Comparison of ENCODE assay signal across 35 mouse cellular contexts in genomic region chr17:54243650-54244300, GRCm38 (mm10). TPM values are rescaled to one million over a fixed set of nuclear protein-coding genes. Genes with fewer than 3 reads are reported as not detected.
"Had no signal": no experiment of that assay in that cellular context is flagged by ENCODE, and none has a peak within 500 bp of the region (broad histone marks: within the 10 kb centered on the region; RNA-seq: fewer than 3 reads in every experiment).

No protein-coding gene starts in this region.

- DNase-seq: heart, postnatal 10 days; heart, postnatal 14 days; heart, postnatal 36 days; heart, postnatal 4 days; kidney, adult 11 months; kidney, adult 18-20 months; kidney, adult 2 months; kidney, adult 8-10 months; kidney, adult 9 months; kidney, postnatal 10 days; kidney, postnatal 14 days; kidney, postnatal 25 days; kidney, postnatal 36 days; kidney, postnatal 4 days; layer of hippocampus, adult 9-11 months; layer of hippocampus, postnatal 36 days had no signal

- H3K27ac ChIP-seq: heart, embryonic 13.5 days; heart, embryonic 15.5 days; hindbrain, embryonic 10.5 days; hindbrain, embryonic 12.5 days; hindbrain, embryonic 13.5 days; hindbrain, embryonic 14.5 days; hindbrain, embryonic 15.5 days; hindbrain, postnatal 0 days; intestine, embryonic 15.5 days; kidney, embryonic 15.5 days; kidney, postnatal 0 days; layer of hippocampus, adult 2 months; left cerebral cortex, adult 2 months had no signal

- H3K4me1 ChIP-seq: heart, embryonic 13.5 days; heart, embryonic 15.5 days; hindbrain, embryonic 10.5 days; hindbrain, embryonic 12.5 days; hindbrain, embryonic 13.5 days; hindbrain, embryonic 15.5 days; intestine, embryonic 15.5 days; kidney, embryonic 15.5 days had no signal

- ATAC-seq: hindbrain, embryonic 16.5 days; hindbrain, postnatal 0 days; inflammation-experienced regulatory T-cells, adult 6 months; intestine, embryonic 15.5 days; intestine, embryonic 16.5 days; intestine, postnatal 0 days had no signal

- H3K27me3 ChIP-seq: heart, embryonic 12.5 days; heart, embryonic 13.5 days; heart, embryonic 15.5 days; hindbrain, embryonic 12.5 days; hindbrain, embryonic 13.5 days; hindbrain, embryonic 15.5 days; intestine, embryonic 15.5 days; kidney, embryonic 15.5 days had no signal

- H3K36me3 ChIP-seq: heart, embryonic 12.5 days; heart, embryonic 13.5 days; heart, embryonic 15.5 days; hindbrain, embryonic 10.5 days; hindbrain, embryonic 12.5 days; hindbrain, embryonic 13.5 days; hindbrain, embryonic 15.5 days; intestine, embryonic 15.5 days; kidney, embryonic 15.5 days had no signal

- H3K4me3 ChIP-seq: heart, embryonic 12.5 days; heart, embryonic 13.5 days; heart, embryonic 15.5 days; hindbrain, embryonic 10.5 days; hindbrain, embryonic 12.5 days; hindbrain, embryonic 13.5 days; hindbrain, embryonic 15.5 days; intestine, embryonic 15.5 days; kidney, embryonic 15.5 days; layer of hippocampus, adult 2 months; left cerebral cortex, adult 2 months had no signal

- H3K9ac ChIP-seq: heart, embryonic 12.5 days; heart, embryonic 13.5 days; heart, embryonic 15.5 days; hindbrain, embryonic 12.5 days; hindbrain, embryonic 13.5 days; hindbrain, embryonic 14.5 days; hindbrain, embryonic 15.5 days; intestine, embryonic 15.5 days; kidney, embryonic 15.5 days had no signal

RNA-seq across cellular contexts. Expression of gene Slc5a7, which starts 55.1 kb away (rescaled TPM):
- total RNA-seq: hematopoietic stem cell, adult 5-6 weeks had no signal
- polyA plus RNA-seq: inflammation-experienced regulatory T-cells, adult 6 months; kidney, adult 2 months had no signal
